In genomic region chr12:102623827-102624226, GRCm38 (mm10) we compare ENCODE assay signal across 16 mouse cellular contexts.
DNase-seq lines count a peak whose midpoint lies in the region; ATAC-seq lines count a peak whose summit lies in the region.
"Had no signal": no experiment of that assay in that cellular context is flagged by ENCODE, and none has a peak within 500 bp of the region (broad histone marks: within the 10 kb centered on the region; RNA-seq: fewer than 3 reads in every experiment).

No protein-coding gene starts in this region.

- no peaks in the 10 kb centered on the region for H3K9me3 ChIP-seq in kidney, embryonic 14.5 days (ENCODE audit: control insufficient read depth, low read length)
- no peaks in the 10 kb centered on the region for H3K9me3 ChIP-seq in midbrain, embryonic 11.5 days (ENCODE audit: control insufficient read depth, low read length)
- H3K9me3 ChIP-seq: embryonic facial prominence, embryonic 10.5 days; liver, embryonic 15.5 days had no signal

- no peak overlapping the region for H3K4me2 ChIP-seq in kidney, embryonic 14.5 days (replicated peaks; ENCODE audit: low read depth, low read length)
- H3K4me2 ChIP-seq in midbrain, embryonic 11.5 days: no peak overlapping the region
- H3K4me2 ChIP-seq: liver, embryonic 15.5 days had no signal

- 85% methylated on average over 9 of the region's 9 CpGs for WGBS in kidney, embryonic 14.5 days
- WGBS in midbrain, embryonic 11.5 days: 80% methylated on average over 9 of the region's 9 CpGs

- H3K36me3 ChIP-seq in kidney, embryonic 14.5 days (ENCODE audit: control insufficient read depth, insufficient read depth, low read length): no peaks in the 10 kb centered on the region
- no peaks in the 10 kb centered on the region for H3K36me3 ChIP-seq in midbrain, embryonic 11.5 days (ENCODE audit: control insufficient read depth, insufficient read depth, low read length)
- H3K36me3 ChIP-seq: embryonic facial prominence, embryonic 10.5 days; liver, embryonic 15.5 days had no signal

- H3K27ac ChIP-seq in kidney, embryonic 14.5 days (ENCODE audit: low read depth, low read length): no peak overlapping the region
- no peak overlapping the region for H3K27ac ChIP-seq in midbrain, embryonic 11.5 days (ENCODE audit: low read depth, low read length)
- H3K27ac ChIP-seq: embryonic facial prominence, embryonic 10.5 days; kidney, postnatal 0 days; liver, embryonic 15.5 days had no signal

- H3K4me3 ChIP-seq in kidney, embryonic 14.5 days (ENCODE audit: low read length): no peak overlapping the region
- no peak overlapping the region for H3K4me3 ChIP-seq in midbrain, embryonic 11.5 days (ENCODE audit: low read depth, low read length)
- H3K4me3 ChIP-seq: embryonic facial prominence, embryonic 10.5 days; erythroblast, embryonic 14.5 days; liver, embryonic 15.5 days had no signal

- no peak for ATAC-seq in kidney, embryonic 14.5 days (ENCODE audit: low FRiP score, low TSS enrichment)
- no peak for ATAC-seq in midbrain, embryonic 11.5 days (ENCODE audit: low FRiP score)
- ATAC-seq: activated CD4-positive, CD25-positive, alpha-beta regulatory T cell, adult 4 months; hindbrain, embryonic 16.5 days had no signal

- no peak overlapping the region for H3K9ac ChIP-seq in kidney, embryonic 14.5 days (ENCODE audit: low read depth, low read length)
- no peak overlapping the region for H3K9ac ChIP-seq in midbrain, embryonic 11.5 days (ENCODE audit: low read length)
- H3K9ac ChIP-seq: liver, embryonic 15.5 days had no signal

- no peaks in the 10 kb centered on the region for H3K27me3 ChIP-seq in kidney, embryonic 14.5 days (ENCODE audit: control insufficient read depth, insufficient read depth, low read length)
- no peaks in the 10 kb centered on the region for H3K27me3 ChIP-seq in midbrain, embryonic 11.5 days (ENCODE audit: control insufficient read depth, insufficient read depth, low read length)
- H3K27me3 ChIP-seq: CH12.LX; liver, embryonic 15.5 days had no signal

- peaks cover 8% of the 10 kb centered on the region; the same call in 1 of the 2 replicates for H3K4me1 ChIP-seq in kidney, embryonic 14.5 days (ENCODE audit: control insufficient read depth, insufficient read depth, low read length)
- peaks cover 5% of the 10 kb centered on the region for H3K4me1 ChIP-seq in midbrain, embryonic 11.5 days (ENCODE audit: control insufficient read depth, insufficient read depth, low read length)

- DNase-seq in adrenal gland, adult 2 months: peak; percentile 24
- no peak for DNase-seq in adrenal gland, adult 18-20 months (ENCODE audit: low spot score in 2 of 2)
- peak; percentile 51 for DNase-seq in kidney, adult 11 months
- peak; percentile 50 to 59 for DNase-seq in cerebellum, postnatal 25 days
- DNase-seq in lung, postnatal 10 days: peak; percentile 51
- no peak for DNase-seq in midbrain, embryonic 11.5 days (ENCODE audit: low spot score, missing footprints)
- DNase-seq in right cerebral cortex, postnatal 36 days (ENCODE audit: low spot score in 2 of 2): no peak
- DNase-seq: thymus, postnatal 4 days had no signal

Comparison
In these comparisons a context has a peak if more than half of its experiments do, and no peak if none do; other contexts are left out.
1. DNase-seq: peak in adrenal gland, adult 2 months (single experiment), kidney, adult 11 months (single experiment), cerebellum, postnatal 25 days (2 of 2) and lung, postnatal 10 days (single experiment); none in adrenal gland, adult 18-20 months (0 of 2), midbrain, embryonic 11.5 days (single experiment) and right cerebral cortex, postnatal 36 days (0 of 2).